Mouse (Mus musculus) brain, embryonic 14.5 days (tissue): Measurements from ENCODE around the gene Nckap1.

Source experiments
- CTCF ChIP-seq: fragments of 200-500 bp; IDR thresholded peaks from 2 replicates; pipeline ENCODE4 v1.5.1; 2012; ENCODE audit warnings: inconsistent platforms, mild to moderate bottlenecking, moderate library complexity, borderline replicate concordance; ENCODE audit not compliant: insufficient read depth, insufficient read length; ENCODE audit errors: extremely low read depth
- POLR2A ChIP-seq: fragments of 200-500 bp; IDR thresholded peaks from 2 replicates; pipeline ENCODE4 v1.6.1; 2012; ENCODE audit warnings: mild to moderate bottlenecking, inconsistent platforms, borderline replicate concordance; ENCODE audit not compliant: poor library complexity, insufficient read depth, insufficient read length, severe bottlenecking; ENCODE audit errors: extremely low read depth

DNA sequence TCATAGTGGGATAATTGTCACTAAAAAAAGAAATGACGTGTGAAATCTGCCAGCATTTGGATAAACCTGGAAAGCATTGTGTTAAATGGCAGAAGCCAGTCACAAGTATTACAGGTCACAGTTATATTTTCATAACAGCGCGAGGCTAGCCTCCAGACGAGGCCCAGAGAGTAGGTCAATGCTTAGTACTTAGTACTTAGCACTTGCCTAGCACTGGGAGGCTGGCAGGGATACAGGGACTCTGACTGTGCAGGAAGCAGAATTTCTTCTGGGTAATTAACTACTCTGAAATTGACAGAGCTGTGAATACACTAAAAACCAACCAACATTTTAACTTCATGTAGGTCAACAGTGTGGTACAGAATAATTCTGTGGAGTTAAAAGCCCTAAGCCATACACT is 13.8 kb downstream of the Nckap1 start:
- TF ChIP-seq CTCF = no peak
- no peak for TF ChIP-seq POLR2A
